Mouse (Mus musculus) MEL (cell line): Measurements from ENCODE around the gene Metrnl. TPM values are rescaled to one million over a fixed set of nuclear protein-coding genes. Genes with fewer than 3 reads are reported as not detected.

Experiments
- DNase-seq: peaks from one replicate; pipeline ENCODE4 v3.0.0; 2011; ENCODE audit warnings: low read depth, low spot score
- H3K27ac ChIP-seq: 2 replicates; pipeline ENCODE4 v1.5.1; 2012; ENCODE audit warnings: low read depth, mild to moderate bottlenecking, control low read depth, low read length, moderate library complexity; ENCODE audit not compliant: control insufficient read depth
- H3K27me3 ChIP-seq, 2 experiments: fragments of 150-350 bp in 1 of 2; sonication (generic) in 1 of 2; 2 replicates each; pipeline ENCODE4 v1.6.1; 2012; ENCODE audit warnings: low read length in 2 of 2, mild to moderate bottlenecking in 2 of 2, improper control_type of control experiment in 1 of 2, moderate library complexity in 1 of 2; ENCODE audit not compliant: insufficient read depth in 2 of 2, control insufficient read depth in 1 of 2
- H3K36me3 ChIP-seq, 2 experiments: 2 replicates each; pipeline ENCODE4 v1.6.1; 2012 to 2014; ENCODE audit warnings: low read length in 2 of 2, improper control_type of control experiment in 1 of 2, inconsistent platforms in 1 of 2, mild to moderate bottlenecking in 1 of 2; ENCODE audit not compliant: insufficient read depth in 2 of 2, control insufficient read depth in 1 of 2
- H3K4me1 ChIP-seq, 2 experiments: fragments of 150-350 bp in 1 of 2; sonication (generic) in 1 of 2; 2 replicates each; pipeline ENCODE4 v1.6.1; 2012; ENCODE audit warnings: low read length in 2 of 2, improper control_type of control experiment in 1 of 2, mild to moderate bottlenecking in 1 of 2; ENCODE audit not compliant: insufficient read depth in 2 of 2, control insufficient read depth in 1 of 2
- H3K4me3 ChIP-seq, 2 experiments: fragments of 150-350 bp in 1 of 2; sonication (generic) in 1 of 2; 2 replicates each; pipeline ENCODE4 v1.5.1; 2012; ENCODE audit warnings: low read depth in 2 of 2, low read length in 2 of 2, mild to moderate bottlenecking in 2 of 2, moderate library complexity in 2 of 2, control low read depth in 1 of 2, improper control_type of control experiment in 1 of 2; ENCODE audit not compliant: control insufficient read depth in 1 of 2, insufficient read depth in 1 of 2
- H3K79me2 ChIP-seq: 2 replicates; pipeline ENCODE4 v1.6.1; 2012; ENCODE audit warnings: mild to moderate bottlenecking, low read length, moderate library complexity; ENCODE audit not compliant: control insufficient read depth, poor library complexity, insufficient read depth
- H3K9ac ChIP-seq: 2 replicates; pipeline ENCODE4 v1.6.1; 2012; ENCODE audit warnings: low read depth, mild to moderate bottlenecking, control low read depth, low read length, moderate library complexity; ENCODE audit not compliant: control insufficient read depth, poor library complexity, severe bottlenecking
- H3K9me3 ChIP-seq: fragments of 150-350 bp; sonication (generic); replicated peaks from 2 replicates; pipeline ENCODE4 v1.6.1; 2012; ENCODE audit warnings: mild to moderate bottlenecking, low read length, improper control_type of control experiment, moderate library complexity; ENCODE audit not compliant: insufficient read depth
- BHLHE40 ChIP-seq: IDR thresholded peaks from 2 replicates; pipeline ENCODE4 v1.6.1; 2012; ENCODE audit warnings: low read depth, mild to moderate bottlenecking, inconsistent platforms, low read length, improper control_type of control experiment, borderline replicate concordance
- CHD1 ChIP-seq: IDR thresholded peaks from 2 replicates; pipeline ENCODE4 v1.6.1; 2012; ENCODE audit warnings: low read depth, mild to moderate bottlenecking, inconsistent platforms, low read length, improper control_type of control experiment
- CHD2 ChIP-seq: IDR thresholded peaks from 2 replicates; pipeline ENCODE4 v1.6.1; 2011; ENCODE audit warnings: low read length, improper control_type of control experiment
- E2F4 ChIP-seq: IDR thresholded peaks from 2 replicates; pipeline ENCODE4 v1.6.1; 2011; ENCODE audit warnings: low read depth, low read length, improper control_type of control experiment, borderline replicate concordance
- ELF1 ChIP-seq: IDR thresholded peaks from 2 replicates; pipeline ENCODE4 v1.6.1; 2014; ENCODE audit warnings: low read depth, mild to moderate bottlenecking, inconsistent platforms, low read length, improper control_type of control experiment, moderate library complexity
- EP300 ChIP-seq, 2 experiments: IDR thresholded peaks; 2 replicates each; pipeline ENCODE4 v1.6.1; 2011; ENCODE audit warnings: improper control_type of control experiment in 2 of 2, low read length in 2 of 2, low read depth in 1 of 2, mild to moderate bottlenecking in 1 of 2
- ETS1 ChIP-seq: IDR thresholded peaks from 2 replicates; pipeline ENCODE4 v1.6.1; 2012; ENCODE audit warnings: low read depth, mild to moderate bottlenecking, inconsistent platforms, low read length, improper control_type of control experiment, moderate library complexity
- GATA1 ChIP-seq: IDR thresholded peaks from 2 replicates; pipeline ENCODE4 v1.6.1; 2011; ENCODE audit warnings: low read depth, low read length, improper control_type of control experiment
- HCFC1 ChIP-seq: IDR thresholded peaks from 2 replicates; pipeline ENCODE4 v1.6.1; 2012; ENCODE audit warnings: low read depth, mild to moderate bottlenecking, inconsistent platforms, low read length, improper control_type of control experiment, moderate library complexity
- JUND ChIP-seq: IDR thresholded peaks from 2 replicates; pipeline ENCODE4 v1.6.1; 2011; ENCODE audit warnings: low read depth, mild to moderate bottlenecking, improper control_type of control experiment, low read length
- KAT2A ChIP-seq: conservative IDR thresholded peaks from 2 replicates; pipeline ENCODE4 v1.6.1; 2012; ENCODE audit warnings: low read depth, low read length, improper control_type of control experiment, inconsistent platforms
- MAFK ChIP-seq: IDR thresholded peaks from 2 replicates; pipeline ENCODE4 v1.6.1; 2011; ENCODE audit warnings: low read depth, mild to moderate bottlenecking, low read length, improper control_type of control experiment, borderline replicate concordance
- MAX ChIP-seq: IDR thresholded peaks from 2 replicates; pipeline ENCODE4 v1.6.1; 2011; ENCODE audit warnings: low read length, improper control_type of control experiment
- MAZ ChIP-seq: IDR thresholded peaks from 2 replicates; pipeline ENCODE4 v1.6.1; 2012; ENCODE audit warnings: low read depth, mild to moderate bottlenecking, inconsistent platforms, low read length, improper control_type of control experiment
- MEF2A ChIP-seq: IDR thresholded peaks from 2 replicates; pipeline ENCODE4 v1.6.1; 2014; ENCODE audit warnings: low read depth, mild to moderate bottlenecking, inconsistent platforms, low read length, improper control_type of control experiment; ENCODE audit not compliant: poor library complexity, insufficient replicate concordance, severe bottlenecking; ENCODE audit errors: extremely low read depth
- MXI1 ChIP-seq: IDR thresholded peaks from 2 replicates; pipeline ENCODE4 v1.6.1; 2011; ENCODE audit warnings: mild to moderate bottlenecking, low read depth, low read length, improper control_type of control experiment
- NELFE ChIP-seq: IDR thresholded peaks from 2 replicates; pipeline ENCODE4 v1.6.1; 2011; ENCODE audit warnings: low read depth, low read length, improper control_type of control experiment
- NRF1 ChIP-seq: IDR thresholded peaks from 2 replicates; pipeline ENCODE4 v1.6.1; 2014; ENCODE audit warnings: low read depth, mild to moderate bottlenecking, inconsistent platforms, low read length, improper control_type of control experiment, moderate library complexity; ENCODE audit not compliant: poor library complexity, insufficient read depth, severe bottlenecking
- POLR2A ChIP-seq, 2 experiments: IDR thresholded peaks; 2 replicates each; pipeline ENCODE4 v1.6.1; 2011 to 2012; ENCODE audit warnings: low read length in 2 of 2, mild to moderate bottlenecking in 2 of 2, control low read depth in 1 of 2, improper control_type of control experiment in 1 of 2, low read depth in 1 of 2, moderate library complexity in 1 of 2; ENCODE audit not compliant: control insufficient read depth in 1 of 2, insufficient read depth in 1 of 2, poor library complexity in 1 of 2
- POLR2AphosphoS5 ChIP-seq: IDR thresholded peaks from 2 replicates; pipeline ENCODE4 v1.6.1; 2012; ENCODE audit warnings: low read depth, borderline replicate concordance, mild to moderate bottlenecking, inconsistent platforms, low read length, moderate library complexity, mixed read lengths
- RAD21 ChIP-seq: IDR thresholded peaks from 2 replicates; pipeline ENCODE4 v1.6.1; 2011; ENCODE audit warnings: mild to moderate bottlenecking, low read depth, low read length, improper control_type of control experiment
- RCOR1 ChIP-seq: IDR thresholded peaks from 2 replicates; pipeline ENCODE4 v1.6.1; 2012; ENCODE audit warnings: low read depth, mild to moderate bottlenecking, inconsistent platforms, low read length, improper control_type of control experiment
- TAL1 ChIP-seq: IDR thresholded peaks from 2 replicates; pipeline ENCODE4 v1.6.1; 2012; ENCODE audit warnings: mild to moderate bottlenecking, inconsistent platforms, low read length, moderate library complexity, mixed read lengths
- TBP ChIP-seq: IDR thresholded peaks from 2 replicates; pipeline ENCODE4 v1.8.0; 2011; ENCODE audit warnings: low read depth, low read length, improper control_type of control experiment
- TCF12 ChIP-seq: IDR thresholded peaks from 2 replicates; pipeline ENCODE4 v1.6.1; 2014; ENCODE audit warnings: low read depth, mild to moderate bottlenecking, inconsistent platforms, low read length, improper control_type of control experiment, moderate library complexity
- ZC3H11A ChIP-seq: IDR thresholded peaks from 2 replicates; pipeline ENCODE4 v1.6.1; 2012; ENCODE audit warnings: low read depth, mild to moderate bottlenecking, inconsistent platforms, low read length, improper control_type of control experiment
- ZKSCAN1 ChIP-seq: IDR thresholded peaks from 2 replicates; pipeline ENCODE4 v1.6.1; 2012; ENCODE audit warnings: low read depth, mild to moderate bottlenecking, inconsistent platforms, low read length, improper control_type of control experiment, moderate library complexity
- ZMIZ1 ChIP-seq: IDR thresholded peaks from 2 replicates; pipeline ENCODE4 v1.6.1; 2012; ENCODE audit warnings: low read depth, mild to moderate bottlenecking, inconsistent platforms, low read length, improper control_type of control experiment, moderate library complexity
- polyA plus RNA-seq, 2 experiments: library from polyadenylated mRNA; stranded (reverse) in 1 of 2; unstranded in 1 of 2; fragments of >175 nt in 1 of 2; fragments of >200 nt in 1 of 2; gene quantifications; 2 replicates each; pipeline versions ENCODE4 v1.2.1 to v1.2.4; 2012; ENCODE audit warnings: low replicate concordance in 2 of 2, low read depth in 1 of 2; ENCODE audit not compliant: insufficient read length in 2 of 2, insufficient read depth in 1 of 2, missing spikeins in 1 of 2
- total RNA-seq: library from RNA; depleted of rRNA; stranded (reverse); fragments of 300-350 nt; gene quantifications from 2 replicates; pipeline ENCODE4 v1.2.3, GENCODE M21; 2012

The Metrnl gene
- total and polyA plus RNA-seq, 3 experiments = 2.7 to 2.9 TPM; not detected in 1

GRCm38 (mm10) chr11:121743113-121743512 is 41.8 kb downstream of the Metrnl start:
- H3K4me1 ChIP-seq = peaks cover 28 to 41% of the 10 kb centered on the region in 2 experiments
- H3K36me3 ChIP-seq = peaks cover 0 to 47% of the 10 kb centered on the region in 2 experiments; a peak in 2 of 4 replicates
- TF ChIP-seq MAX (no peak), BHLHE40 (no peak), TCF12 (peak; percentile 48; the same call in 1 of the 2 replicates), NRF1 (no peak), KAT2A (peak; percentile 56), E2F4 (no peak), MXI1 (no peak), ETS1 (peak; percentile 63; the same call in 1 of the 2 replicates), NELFE (0 out of 2 replicates have a peak, but pooled peaks have one; percentile 24), EP300 (IDR thresholded peaks at IDR 0.05; ENCODE audit: low read depth in 1 of 2, low read length in 2 of 2) (peak; percentile 26 to 65; a peak in 3 of 4 replicates), MEF2A (no peak), ZMIZ1 (no peak), ZKSCAN1 (no peak)
- TF ChIP-seq, all 39 proteins: peak for 5
- Histone ChIP-seq H3K27ac (peak overlapping the region; percentile 79), H3K27me3 (no peaks in the 10 kb centered on the region), H3K4me3 (no peak overlapping the region), H3K9ac (peak overlapping the region; percentile 45), H3K79me2 (no peaks in the 10 kb centered on the region), H3K9me3 (no peaks in the 10 kb centered on the region)
- DNase-seq = peak; percentile 83

DNA sequence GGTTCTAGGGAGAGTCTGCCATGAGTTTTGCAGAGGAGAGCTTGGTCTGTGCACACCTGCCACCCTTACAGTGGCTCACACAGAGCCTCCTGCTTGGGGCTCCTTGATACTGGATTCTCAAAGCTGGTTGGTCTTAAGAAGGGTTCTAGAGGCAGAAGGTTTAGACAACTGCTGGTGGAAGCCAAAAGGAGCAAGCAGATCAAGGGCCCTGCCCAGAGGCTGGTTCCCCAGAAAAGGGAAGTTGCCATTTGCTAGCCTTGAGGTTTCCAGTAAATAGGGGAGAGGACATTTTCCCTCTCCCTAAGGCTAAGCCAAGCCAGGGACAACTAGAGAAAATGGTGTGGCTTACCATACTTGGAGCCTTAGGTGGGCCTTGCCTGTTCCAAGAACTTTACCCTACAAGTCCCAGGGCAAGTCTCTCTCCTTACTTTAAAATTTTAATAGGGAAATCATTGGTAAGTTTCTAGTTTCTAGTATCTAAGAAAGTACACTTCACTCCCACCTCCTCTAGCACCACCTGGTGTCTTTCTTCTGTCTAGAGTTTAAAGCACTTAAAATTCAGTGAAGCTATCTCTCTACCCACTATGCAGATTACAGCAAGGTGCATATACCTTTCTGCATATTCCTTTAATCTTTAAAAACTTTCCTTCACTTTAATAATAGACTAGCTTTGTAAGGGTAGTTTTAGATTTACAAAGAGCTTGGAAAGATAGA is 42.7 kb downstream of the Metrnl start:
- no peaks in the 10 kb centered on the region for H3K9me3 ChIP-seq
- no peak for TF ChIP-seq HCFC1
- no peak for TF ChIP-seq POLR2AphosphoS5
- 0 out of 4 replicates have a peak, but pooled peaks of 1 of the 2 experiments have one; percentile 22 for TF ChIP-seq POLR2A (IDR thresholded peaks at IDR 0.05; ENCODE audit: control insufficient read depth in 1 of 2, insufficient read depth in 1 of 2, low read depth in 1 of 2, low read length in 2 of 2, poor library complexity in 1 of 2)
- TF ChIP-seq JUND = no peak
- TF ChIP-seq MAFK = no peak
- TF ChIP-seq CHD2 = no peak
- TF ChIP-seq ZKSCAN1 = no peak
- 0 out of 2 replicates have a peak, but pooled peaks have one; percentile 15 for TF ChIP-seq MAZ
- TF ChIP-seq TBP = peak; percentile 40; the same call in 1 of the 2 replicates
- no peak for TF ChIP-seq MEF2A
- TF ChIP-seq EP300 (IDR thresholded peaks at IDR 0.05; ENCODE audit: low read depth in 1 of 2, low read length in 2 of 2) = peak in 1 of 2 experiments; percentile 69; a peak in 3 of 4 replicates
- no peak for TF ChIP-seq CHD1
- TF ChIP-seq RAD21 = peak; percentile 67
- peak; percentile 48 for TF ChIP-seq ZC3H11A
- TF ChIP-seq BHLHE40 = 0 out of 2 replicates have a peak, but pooled peaks have one; percentile 23
- no peak for TF ChIP-seq TAL1
- no peak for TF ChIP-seq RCOR1
- no peak for TF ChIP-seq NELFE
- TF ChIP-seq GATA1 = no peak
- 0 out of 2 replicates have a peak, but pooled peaks have one; percentile 9 for TF ChIP-seq ELF1

More for the DNA sequence above, 42.7 kb downstream of the Metrnl start:
- peak; percentile 91 for DNase-seq
- Histone ChIP-seq H3K79me2 (no peaks in the 10 kb centered on the region), H3K36me3 (peaks cover 0 to 53% of the 10 kb centered on the region in 2 experiments; a peak in 2 of 4 replicates), H3K27me3 (no peaks in the 10 kb centered on the region), H3K4me1 (peaks cover 34 to 47% of the 10 kb centered on the region in 2 experiments), H3K9ac (peak overlapping the region; percentile 45), H3K27ac (peak overlapping the region; percentile 79), H3K4me3 (no peak overlapping the region)
